Mouse (Mus musculus) stomach, postnatal 0 days (tissue): Measurements from ENCODE around the gene Hist3h2ba.

Experiments
- CTCF ChIP-seq: IDR thresholded peaks from 2 replicates; pipeline ENCODE4 v1.5.1; 2016; ENCODE audit warnings: antibody characterized with exemption, low read depth, mild to moderate bottlenecking, moderate library complexity
- EP300 ChIP-seq: optimal IDR thresholded peaks from 2 replicates; pipeline ENCODE3; 2016; ENCODE audit warnings: antibody characterized with exemption

DNA sequence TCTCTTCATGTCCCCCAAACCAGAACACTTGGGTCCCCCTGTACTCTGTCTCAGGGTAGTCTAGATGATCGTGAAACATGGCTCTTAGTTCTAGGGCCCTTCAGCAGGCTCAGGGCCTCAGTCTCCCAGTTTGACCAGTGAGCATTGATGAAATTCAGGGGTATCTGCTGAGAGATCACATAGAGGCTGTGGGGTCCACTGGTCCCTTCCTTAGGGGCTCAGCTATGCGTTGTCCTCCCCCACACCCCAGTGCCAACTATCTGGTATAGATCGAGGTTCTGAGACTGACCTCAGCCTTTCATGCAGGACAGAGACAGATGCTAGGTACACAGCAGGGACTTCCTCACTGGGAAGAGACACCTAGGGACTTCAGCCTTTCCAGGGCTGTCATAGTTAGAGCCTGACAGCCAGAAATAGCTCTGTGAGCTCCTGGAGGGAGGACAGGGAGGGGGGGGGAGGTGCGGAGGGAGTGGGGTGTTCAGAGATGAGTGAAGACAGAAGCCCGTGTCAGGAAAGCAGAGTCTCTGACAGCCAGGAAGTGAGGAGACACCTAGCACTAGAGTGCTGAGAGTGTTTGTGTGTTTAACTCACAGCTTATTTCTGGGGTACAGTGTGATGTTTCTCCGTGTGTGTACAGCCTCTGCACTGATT, 35.1 kb downstream of the Hist3h2ba start:
- TF ChIP-seq EP300 (no peak), CTCF (no peak)
